Mouse (Mus musculus) limb, embryonic 15.5 days (tissue): Measurements from ENCODE around the gene Olfr813. TPM values are rescaled to one million over a fixed set of nuclear protein-coding genes. Genes with fewer than 3 reads are reported as not detected.
"Not testable (repeated sequence)": the region's sequence is repeated elsewhere in the genome, so short reads cannot be mapped to it uniquely, and the experiment has no call there.

Experiments
- ATAC-seq: fragments of 200-750 bp; cut with Nextera tagmentation; 2 replicates; pipeline ENCODE4 v1.8.0; 2017; ENCODE audit warnings: low read depth, moderate TSS enrichment; ENCODE audit not compliant: insufficient number of reproducible peaks, low FRiP score, low TSS enrichment
- H3K27ac ChIP-seq: fragments of 300-500 bp; sonication (generic); 2 replicates; pipeline ENCODE4 v1.5.1; 2015; ENCODE audit warnings: moderate library complexity, mild to moderate bottlenecking, inconsistent platforms
- H3K27me3 ChIP-seq: fragments of 300-500 bp; sonication (generic); 2 replicates; pipeline ENCODE4 v1.6.1; 2015; ENCODE audit warnings: inconsistent platforms
- H3K36me3 ChIP-seq: fragments of 300-500 bp; sonication (generic); 2 replicates; pipeline ENCODE4 v1.6.1; 2015; ENCODE audit warnings: inconsistent platforms
- H3K4me1 ChIP-seq: fragments of 300-500 bp; sonication (generic); 2 replicates; pipeline ENCODE4 v1.6.1; 2015; ENCODE audit warnings: inconsistent platforms
- H3K4me2 ChIP-seq: fragments of 300-500 bp; sonication (generic); 2 replicates; pipeline ENCODE4 v1.6.1; 2015; ENCODE audit warnings: mild to moderate bottlenecking, inconsistent platforms
- H3K4me3 ChIP-seq: fragments of 300-500 bp; sonication (generic); 2 replicates; pipeline ENCODE4 v1.5.1; 2015; ENCODE audit warnings: mild to moderate bottlenecking, inconsistent platforms
- H3K9ac ChIP-seq: fragments of 300-500 bp; sonication (generic); 2 replicates; pipeline ENCODE4 v1.6.1; 2015; ENCODE audit warnings: inconsistent platforms
- H3K9me3 ChIP-seq: fragments of 300-500 bp; sonication (generic); 2 replicates; pipeline ENCODE4 v1.6.1; 2016; ENCODE audit warnings: inconsistent platforms
- WGBS: fragments of 180-500 bp; shearing (Covaris S2); methylation state at CpG from one replicate; pipeline ENCODE4 v1.1.7; 2015; 5-methylcytosine and 5-hydroxymethylcytosine counted together
- polyA plus RNA-seq: library from polyadenylated mRNA; unstranded; fragments of >200 nt; fragmentation: Nextera tagmentation; extraction: Ambion mirVana; gene quantifications from 2 replicates; pipeline ENCODE4 v1.2.1, GENCODE M21; 2015

Olfr813 gene
- not detected in 2 replicates for polyA plus RNA-seq

DNA sequence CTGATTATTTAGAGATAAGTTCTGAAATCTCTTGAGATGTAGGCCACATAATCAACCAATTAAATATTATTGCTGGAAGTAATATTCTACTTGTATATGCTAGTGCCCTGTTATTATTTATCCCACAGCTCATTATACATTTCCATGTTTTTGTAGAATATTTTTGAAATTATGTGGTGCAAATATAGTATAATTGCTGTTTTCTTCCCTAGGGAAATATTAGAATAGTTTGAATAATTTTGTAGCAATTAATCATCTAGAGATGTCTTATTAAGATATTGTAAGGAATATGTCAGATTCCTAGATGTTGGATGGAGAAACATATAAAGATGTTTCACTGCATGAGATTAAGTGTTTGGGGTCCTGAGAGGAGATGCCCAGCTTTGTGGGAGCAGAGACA, at the start of gene Olfr813:
Gene Olfr813 (plus strand): TSS at position 301 of the 400 bp plus-strand sequence.
- H3K27me3 ChIP-seq: no peaks in the 10 kb centered on the region
- no peaks in the 10 kb centered on the region for H3K9me3 ChIP-seq
- H3K4me3 ChIP-seq: no peak within 1 kb of the TSS
- no peak within 1 kb of the TSS for H3K4me2 ChIP-seq
- no peaks in the 10 kb centered on the region for H3K4me1 ChIP-seq
- no peak for ATAC-seq
- no peak within 1 kb of the TSS for H3K27ac ChIP-seq
- no peaks in the 10 kb centered on the region for H3K36me3 ChIP-seq
- no peak within 1 kb of the TSS for H3K9ac ChIP-seq

DNA sequence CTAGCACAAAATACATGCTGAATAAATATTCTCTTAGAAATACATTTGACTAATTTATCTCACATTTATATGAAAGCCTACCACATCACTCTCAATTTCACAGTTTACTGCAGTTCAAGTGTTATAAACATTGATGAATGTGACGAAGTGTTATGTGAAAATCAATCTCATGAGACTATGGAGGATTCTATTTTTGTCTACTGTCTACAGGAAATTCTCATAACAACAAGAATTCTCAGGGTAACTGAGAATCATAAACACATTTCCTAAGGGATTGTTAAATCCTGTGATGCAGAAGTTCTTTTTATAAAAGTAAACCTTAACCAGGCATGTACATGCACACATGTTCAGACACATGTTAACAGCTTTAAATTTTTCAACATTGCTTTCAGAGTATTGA, 9.2 kb upstream of the Olfr813 start, which contains the start of gene Olfr812:
Gene Olfr812 (minus strand): TSS at position 101 of the 400 bp plus-strand sequence.
- no peak within 1 kb of the TSS for H3K27ac ChIP-seq
- H3K9ac ChIP-seq: no peak within 1 kb of the TSS
- no peaks in the 10 kb centered on the region for H3K27me3 ChIP-seq
- H3K36me3 ChIP-seq: no peaks in the 10 kb centered on the region
- ATAC-seq: no peak
- no peaks in the 10 kb centered on the region for H3K4me1 ChIP-seq
- H3K4me2 ChIP-seq: no peak within 1 kb of the TSS
- H3K9me3 ChIP-seq: no peaks in the 10 kb centered on the region
- WGBS: 35% methylated on average over 1 of the region's 1 CpGs
- H3K4me3 ChIP-seq: no peak within 1 kb of the TSS

DNA sequence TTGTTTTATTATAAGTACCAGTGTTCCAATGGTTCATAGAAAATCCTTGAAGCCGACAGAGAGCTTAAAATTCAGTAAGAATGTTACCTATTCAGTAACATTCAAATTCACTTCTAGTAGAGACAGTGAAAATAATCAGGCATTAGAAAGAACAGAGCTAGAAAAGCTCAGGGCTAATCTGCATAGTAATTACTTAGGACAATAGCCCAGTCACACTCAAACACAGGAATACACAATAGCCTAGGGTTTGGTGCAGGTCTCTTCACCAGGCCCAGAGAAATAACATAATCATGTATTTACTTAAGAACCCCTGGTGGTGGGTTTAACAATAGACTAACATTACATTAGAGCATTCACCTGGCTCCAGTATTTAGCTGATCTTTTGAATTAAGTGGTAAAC, 7.8 kb upstream of the Olfr813 start:
- no peaks in the 10 kb centered on the region for H3K9me3 ChIP-seq
- no peaks in the 10 kb centered on the region for H3K4me1 ChIP-seq
- 85% methylated on average over 1 of the region's 1 CpGs for WGBS
- no peak overlapping the region for H3K9ac ChIP-seq
- H3K4me2 ChIP-seq: no peak overlapping the region
- H3K4me3 ChIP-seq: no peak overlapping the region
- no peaks in the 10 kb centered on the region for H3K36me3 ChIP-seq
- H3K27me3 ChIP-seq: no peaks in the 10 kb centered on the region
- no peak for ATAC-seq
- no peak overlapping the region for H3K27ac ChIP-seq

DNA sequence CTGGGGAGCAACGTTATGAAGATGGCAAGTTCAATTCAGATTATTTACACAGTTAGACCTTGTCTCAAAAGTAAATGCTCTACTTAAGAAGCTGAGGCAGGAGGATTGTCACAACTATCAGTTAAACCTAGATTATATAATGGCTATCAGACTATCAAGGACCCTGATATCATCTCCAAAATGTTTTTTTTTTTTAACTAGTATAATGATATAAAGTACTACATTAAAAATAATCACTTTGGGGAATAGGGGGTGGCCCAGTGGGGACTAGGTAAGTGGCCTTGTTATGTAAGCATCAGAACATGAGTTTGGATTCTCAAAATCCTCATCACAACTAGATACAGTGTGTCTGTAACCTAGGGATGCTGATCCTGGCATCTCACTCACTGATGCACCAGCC, 24.6 kb downstream of the Olfr813 start, which contains the start of gene Olfr814:
Gene Olfr814 (minus strand): TSS at position 101 of the 400 bp plus-strand sequence.
- not testable (repeated sequence) for ATAC-seq, H3K4me1 ChIP-seq, H3K4me3 ChIP-seq, H3K36me3 ChIP-seq, H3K27ac ChIP-seq, H3K9me3 ChIP-seq, H3K9ac ChIP-seq, H3K27me3 ChIP-seq, H3K4me2 ChIP-seq
- 64% methylated on average over 1 of the region's 1 CpGs for whole genome bisulfite sequencing

DNA sequence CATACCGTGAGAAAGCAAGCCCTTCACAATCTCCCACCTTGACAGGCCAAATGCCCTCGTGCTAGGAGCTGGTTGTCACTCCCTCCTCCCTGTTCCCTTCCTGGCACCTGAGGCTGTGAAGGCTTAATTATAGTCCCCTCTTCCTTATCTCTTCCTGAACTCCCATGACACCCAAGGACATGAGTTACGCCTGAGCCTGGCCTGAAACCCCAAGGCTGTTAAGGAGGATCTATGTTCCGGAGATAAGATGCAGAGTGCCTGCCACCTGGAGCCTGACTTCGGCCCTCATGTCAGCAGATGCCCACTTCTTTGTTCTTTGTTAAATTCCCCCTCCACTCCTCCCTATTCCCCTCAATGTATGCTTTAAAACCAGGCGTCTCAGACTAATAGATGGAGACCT, 30.3 kb downstream of the Olfr813 start:
- not testable (repeated sequence) for H3K4me3 ChIP-seq, H3K27ac ChIP-seq, H3K4me1 ChIP-seq, ATAC-seq, H3K4me2 ChIP-seq, H3K9ac ChIP-seq, H3K27me3 ChIP-seq, H3K36me3 ChIP-seq, H3K9me3 ChIP-seq
- 63% methylated on average over 6 of the region's 6 CpGs for whole genome bisulfite sequencing

DNA sequence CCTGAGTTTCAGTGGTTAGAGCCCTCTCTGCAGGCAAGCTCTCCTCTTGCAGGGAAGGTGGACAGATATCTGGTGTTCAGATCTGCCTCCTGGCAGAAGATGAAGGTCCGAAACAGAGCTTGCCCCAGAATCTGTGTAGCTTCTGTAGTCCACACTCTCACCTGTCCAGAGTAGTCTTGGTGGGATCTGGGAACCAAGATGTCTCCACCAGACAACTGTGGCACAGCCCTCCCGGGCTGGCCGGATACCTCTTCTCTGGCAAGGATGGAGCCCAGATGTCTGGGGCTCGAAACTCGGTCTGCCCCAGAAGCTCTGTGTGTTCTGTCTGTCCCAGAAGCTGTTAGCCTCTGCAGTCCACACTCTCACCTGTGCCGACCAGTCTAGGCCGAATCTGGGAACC, 30.8 kb downstream of the Olfr813 start:
- Histone ChIP-seq H3K4me1 (no peaks in the 10 kb centered on the region), H3K36me3 (no peaks in the 10 kb centered on the region), H3K4me3 (no peak overlapping the region), H3K9me3 (no peaks in the 10 kb centered on the region), H3K4me2 (no peak overlapping the region), H3K27ac (no peak overlapping the region), H3K9ac (no peak overlapping the region), H3K27me3 (no peaks in the 10 kb centered on the region)
- 88% methylated on average over 7 of the region's 7 CpGs for WGBS
- no peak for ATAC-seq

DNA sequence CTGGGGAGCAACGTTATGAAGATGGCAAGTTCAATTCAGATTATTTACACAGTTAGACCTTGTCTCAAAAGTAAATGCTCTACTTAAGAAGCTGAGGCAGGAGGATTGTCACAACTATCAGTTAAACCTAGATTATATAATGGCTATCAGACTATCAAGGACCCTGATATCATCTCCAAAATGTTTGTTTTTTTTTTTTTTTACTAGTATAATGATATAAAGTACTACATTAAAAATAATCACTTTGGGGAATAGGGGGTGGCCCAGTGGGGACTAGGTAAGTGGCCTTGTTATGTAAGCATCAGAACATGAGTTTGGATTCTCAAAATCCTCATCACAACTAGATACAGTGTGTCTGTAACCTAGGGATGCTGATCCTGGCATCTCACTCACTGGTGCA, 50.6 kb downstream of the Olfr813 start, which contains the start of gene Olfr815:
Gene Olfr815 (minus strand): TSS at position 101 of the 400 bp plus-strand sequence.
- 63% methylated on average over 1 of the region's 1 CpGs for WGBS
- H3K4me1 ChIP-seq: not testable (repeated sequence)

More for the DNA sequence above, 50.6 kb downstream of the Olfr813 start, which contains the start of gene Olfr815:
- not testable (repeated sequence) for H3K9ac ChIP-seq, ATAC-seq, H3K4me2 ChIP-seq, H3K27ac ChIP-seq, H3K9me3 ChIP-seq, H3K4me3 ChIP-seq, H3K27me3 ChIP-seq, H3K36me3 ChIP-seq

Other genes starting within 250 kb of the Olfr813 start
- gene Olfr796, start 242.8 kb upstream of the Olfr813 start, polyA plus RNA-seq: not detected in 2 replicates
- not detected in 2 replicates for gene Olfr798, start 227.4 kb upstream of the Olfr813 start, polyA plus RNA-seq
- not detected in 2 replicates for gene Olfr799, start 217.9 kb upstream of the Olfr813 start, polyA plus RNA-seq
- gene Olfr800, start 197.7 kb upstream of the Olfr813 start, polyA plus RNA-seq: not detected in 2 replicates
- gene Olfr801, start 181.5 kb upstream of the Olfr813 start, polyA plus RNA-seq: not detected in 2 replicates
- gene Olfr802, start 167.2 kb upstream of the Olfr813 start, polyA plus RNA-seq: not detected in 2 replicates
- not detected in 2 replicates for gene Olfr803, start 161.1 kb upstream of the Olfr813 start, polyA plus RNA-seq
- not detected in 2 replicates for gene Olfr804, start 152.2 kb upstream of the Olfr813 start, polyA plus RNA-seq
- not detected in 2 replicates for gene Olfr805, start 126.0 kb upstream of the Olfr813 start, polyA plus RNA-seq
- not detected in 2 replicates for gene Olfr806, start 113.4 kb upstream of the Olfr813 start, polyA plus RNA-seq
- gene Olfr807, start 97.6 kb upstream of the Olfr813 start, polyA plus RNA-seq: not detected in 2 replicates
- not detected in 2 replicates for gene Olfr808, start 89.9 kb upstream of the Olfr813 start, polyA plus RNA-seq
- gene Olfr809, start 80.7 kb upstream of the Olfr813 start, polyA plus RNA-seq: not detected in 2 replicates
- not detected in 2 replicates for gene Olfr810, start 60.5 kb upstream of the Olfr813 start, polyA plus RNA-seq
- gene Olfr811, start 51.0 kb upstream of the Olfr813 start, polyA plus RNA-seq: not detected in 2 replicates
- gene Olfr812, start 9.3 kb upstream of the Olfr813 start, polyA plus RNA-seq: not detected in 2 replicates
- not detected in 2 replicates for gene Olfr814, start 24.5 kb downstream of the Olfr813 start, polyA plus RNA-seq
- gene Olfr815, start 50.5 kb downstream of the Olfr813 start, polyA plus RNA-seq: not detected in 2 replicates
- not detected in 2 replicates for gene Olfr816, start 60.2 kb downstream of the Olfr813 start, polyA plus RNA-seq
- gene Olfr818, start 93.7 kb downstream of the Olfr813 start, polyA plus RNA-seq: not detected in 2 replicates
- not detected in 2 replicates for gene Olfr819, start 111.9 kb downstream of the Olfr813 start, polyA plus RNA-seq
- not detected in 2 replicates for gene Olfr247, start 120.8 kb downstream of the Olfr813 start, polyA plus RNA-seq
- not detected in 2 replicates for gene Gm10310, start 129.7 kb downstream of the Olfr813 start, polyA plus RNA-seq
- gene Olfr820, start 157.3 kb downstream of the Olfr813 start, polyA plus RNA-seq: not detected in 2 replicates
- not detected in 2 replicates for gene Olfr821, start 175.0 kb downstream of the Olfr813 start, polyA plus RNA-seq
- gene Olfr822, start 215.8 kb downstream of the Olfr813 start, polyA plus RNA-seq: not detected in 2 replicates